Mouse (Mus musculus): ENCODE data around the gene H2-T3.
"Not testable (repeated sequence)": the region's sequence is repeated elsewhere in the genome, so short reads cannot be mapped to it uniquely, and the experiment has no call there.

- not testable (repeated sequence) for TF ChIP-seq CTCF (IDR thresholded peaks at IDR 0.05; ENCODE audit: low read depth); EP300 (optimal IDR thresholded peaks at IDR 0.05)
Observed at GRCm38 (mm10) chr17:36166901-36167300, 23.2 kb downstream of the H2-T3 start.

Measured in stomach, postnatal 0 days (tissue).